Mouse (Mus musculus) layer of hippocampus, adult 6 months (tissue): Measurements from ENCODE around the gene C1qa. TPM values are rescaled to one million over a fixed set of nuclear protein-coding genes. Genes with fewer than 3 reads are reported as not detected.

ENCODE experiments used
- long read RNA-seq, 2 experiments: library from polyadenylated mRNA; unstranded; transcript quantifications; one replicate each; pipeline ENCODE4 v2.0.0; 2019 to 2020
- polyA plus RNA-seq: library from polyadenylated mRNA; unstranded; fragments of <200 nt; fragmentation: Nextera tagmentation; gene quantifications from 2 replicates; pipeline ENCODE4 v1.2.3, GENCODE M21; 2021

C1qa gene
- polyA plus RNA-seq, result 205 and 215 TPM in 2 replicates
- long read RNA-seq, experiment 1, transcript C1qa-201 (3 exons, 1,040 nt), result major isoform, 242 of 297 reads
- long read RNA-seq, experiment 1, partial matches to known transcripts, result 55 of 297 reads
- long read RNA-seq, experiment 1, other reads (novel, unspliced or antisense), result 0 of 297 reads
- long read RNA-seq, experiment 2, transcript C1qa-201 (3 exons, 1,040 nt), result major isoform, 69 of 77 reads
- long read RNA-seq, experiment 2, partial matches to known transcripts, result 6 of 77 reads
- long read RNA-seq, experiment 2, other reads (novel, unspliced or antisense), result 2 of 77 reads

DNA sequence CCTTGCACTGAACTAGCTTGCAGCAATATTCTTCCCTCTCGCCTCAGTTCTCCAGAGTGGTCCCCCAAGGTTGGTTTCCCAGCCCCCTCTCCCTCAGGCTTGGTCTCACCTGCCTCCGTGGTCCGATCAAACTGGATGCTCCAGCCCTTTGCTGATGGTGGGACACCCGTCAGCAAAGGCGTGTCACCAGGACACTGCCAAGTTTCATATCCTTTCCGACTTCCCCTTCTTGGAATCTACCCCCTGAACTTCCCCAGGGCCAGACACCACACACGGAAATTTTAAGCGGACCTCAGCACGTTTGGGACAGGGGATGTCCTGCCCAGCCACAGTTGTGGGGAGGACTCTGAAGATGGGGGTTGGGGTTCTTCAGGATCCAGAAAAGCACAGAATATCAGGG, at the start of gene C1qa:
TSS of gene C1qa (minus strand) at position 167 of the 400 bp plus-strand sequence.

GRCm38 (mm10) chr4:136892811-136893210, 5.8 kb downstream of the C1qa start, which contains the start of gene C1qc:
Gene C1qc (minus strand): TSS chr4:136893065.

DNA sequence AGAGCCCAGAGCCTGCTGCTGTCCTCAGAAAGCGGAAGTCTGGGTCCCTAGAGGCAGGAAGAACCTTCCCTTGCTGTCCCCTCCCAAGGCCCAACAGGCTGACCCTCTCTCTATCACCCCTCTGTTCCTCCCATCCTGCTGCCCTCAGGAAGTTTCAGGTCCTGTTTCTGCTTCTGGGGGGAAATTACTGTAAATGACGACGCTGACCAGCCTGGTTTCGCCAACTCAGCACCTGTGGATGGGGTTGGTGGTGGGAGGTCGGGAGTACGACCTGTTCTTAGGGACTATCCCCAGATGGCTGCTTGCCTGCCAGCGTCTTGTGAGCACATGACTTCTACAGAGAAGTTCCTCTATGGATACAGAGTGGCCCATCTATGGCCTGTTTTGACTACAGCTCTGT, 12.5 kb downstream of the C1qa start, which contains the start of gene C1qb:
TSS of gene C1qb (minus strand) at position 87 of the 400 bp plus-strand sequence.

Other genes with a start within 250 kb of the C1qa start
- gene Ephb2, start 62.8 kb downstream of the C1qa start, polyA plus RNA-seq, result 0.89 and 0.98 TPM in 2 replicates
- gene C1qb, start 12.6 kb downstream of the C1qa start, polyA plus RNA-seq, result 216 and 224 TPM in 2 replicates
- gene C1qc, start 5.7 kb downstream of the C1qa start, polyA plus RNA-seq, result 160 and 165 TPM in 2 replicates
- 0.11 and 0.19 TPM in 2 replicates for gene Epha8, start 58.0 kb upstream of the C1qa start, polyA plus RNA-seq
- 0.99 and 1.2 TPM in 2 replicates for gene Zbtb40, start 150.0 kb upstream of the C1qa start, polyA plus RNA-seq